Mouse (Mus musculus) liver, postnatal 0 days (tissue): Measurements from ENCODE around the gene Rps6kc1.

Source experiments
- CTCF ChIP-seq: sonication (generic); IDR thresholded peaks from 2 replicates; pipeline ENCODE4 v1.5.1; 2016; ENCODE audit warnings: antibody characterized with exemption, low read depth
- EP300 ChIP-seq: IDR thresholded peaks from 2 replicates; pipeline ENCODE4 v1.6.1; 2016; ENCODE audit warnings: antibody characterized with exemption, low read depth, mild to moderate bottlenecking

- no peak for TF ChIP-seq CTCF
- no peak for TF ChIP-seq EP300
Observed at GRCm38 (mm10) chr1:190846074-190846730, 65.4 kb downstream of the Rps6kc1 start.
